ENCODE assay signal across 17 mouse cellular contexts in genomic region chr3:138803444-138804085, GRCm38 (mm10).
DNase-seq lines count a peak whose midpoint lies in the region; ATAC-seq and TF ChIP-seq lines count a peak whose summit lies in the region.
"Had no signal": no experiment of that assay in that cellular context is flagged by ENCODE, and none has a peak within 500 bp of the region (broad histone marks: within the 10 kb centered on the region; RNA-seq: fewer than 3 reads in every experiment).

No protein-coding gene starts in this region.

- H3K9ac ChIP-seq in forebrain, embryonic 15.5 days (replicated peaks) = peak overlapping the region; percentile 8; the same call in 1 of the 2 replicates
- H3K9ac ChIP-seq in midbrain, embryonic 11.5 days (ENCODE audit: low read length) = no peak overlapping the region
- H3K9ac ChIP-seq: embryonic facial prominence, embryonic 15.5 days; heart, embryonic 12.5 days; limb, embryonic 13.5 days; liver, embryonic 15.5 days; midbrain, embryonic 12.5 days had no signal

- H3K9me3 ChIP-seq in forebrain, embryonic 15.5 days = no peaks in the 10 kb centered on the region
- no peaks in the 10 kb centered on the region for H3K9me3 ChIP-seq in midbrain, embryonic 11.5 days (ENCODE audit: control insufficient read depth, low read length)
- H3K9me3 ChIP-seq: embryonic facial prominence, embryonic 15.5 days; heart, embryonic 12.5 days; limb, embryonic 13.5 days; liver, embryonic 15.5 days; midbrain, embryonic 12.5 days had no signal

- 43% methylated on average over 11 of the region's 11 CpGs for WGBS in forebrain, embryonic 15.5 days
- 83% methylated on average over 11 of the region's 11 CpGs for WGBS in midbrain, embryonic 11.5 days
- 47% methylated on average over 11 of the region's 11 CpGs for WGBS in olfactory bulb, adult 2 months

- no peaks in the 10 kb centered on the region for H3K36me3 ChIP-seq in forebrain, embryonic 15.5 days
- no peaks in the 10 kb centered on the region for H3K36me3 ChIP-seq in midbrain, embryonic 11.5 days (ENCODE audit: control insufficient read depth, insufficient read depth, low read length)
- H3K36me3 ChIP-seq: embryonic facial prominence, embryonic 15.5 days; heart, embryonic 12.5 days; limb, embryonic 13.5 days; liver, embryonic 15.5 days; midbrain, embryonic 12.5 days had no signal

- no peak for TF ChIP-seq POLR2A in olfactory bulb, adult 2 months (IDR thresholded peaks at IDR 0.05; ENCODE audit: insufficient read depth, low read depth, low read length)

- H3K27ac ChIP-seq in layer of hippocampus, adult 2 months = peak overlapping the region; percentile 88
- H3K27ac ChIP-seq in forebrain, embryonic 15.5 days (replicated peaks) = peak overlapping the region; percentile 86
- H3K27ac ChIP-seq in midbrain, embryonic 11.5 days (ENCODE audit: low read depth, low read length) = no peak overlapping the region
- peak overlapping the region; percentile 50; the same call in 1 of the 2 replicates for H3K27ac ChIP-seq in olfactory bulb, adult 2 months (ENCODE audit: insufficient read depth, low read depth, low read length)
- H3K27ac ChIP-seq: embryonic facial prominence, embryonic 15.5 days; limb, embryonic 13.5 days; liver, embryonic 15.5 days; midbrain, embryonic 12.5 days; stomach, postnatal 0 days had no signal

- DNase-seq in layer of hippocampus, adult 2 months (ENCODE audit: low spot score in 2 of 2) = no peak
- DNase-seq in layer of hippocampus, postnatal 10 days (ENCODE audit: low spot score in 2 of 2) = no peak
- DNase-seq in midbrain, embryonic 11.5 days (ENCODE audit: low spot score, missing footprints) = no peak
- no peak for DNase-seq in kidney, adult 9 months
- no peak for DNase-seq in yolk sac, embryonic 10.5 days (ENCODE audit: low spot score)
- DNase-seq: B cell, adult 2 months; gastrocnemius, postnatal 14 days; lung, postnatal 10 days; thymus, postnatal 36 days had no signal

- no peak for TF ChIP-seq CTCF in layer of hippocampus, adult 2 months (conservative IDR thresholded peaks at IDR 0.05)
- peak; percentile 28; the same call in 1 of the 2 replicates for TF ChIP-seq CTCF in olfactory bulb, adult 2 months (IDR thresholded peaks at IDR 0.05; ENCODE audit: insufficient read depth, low read depth, low read length)

- H3K4me3 ChIP-seq in layer of hippocampus, adult 2 months = peak overlapping the region; percentile 18; the same call in 1 of the 2 replicates
- no peak overlapping the region for H3K4me3 ChIP-seq in forebrain, embryonic 15.5 days
- no peak overlapping the region for H3K4me3 ChIP-seq in midbrain, embryonic 11.5 days (ENCODE audit: low read depth, low read length)
- no peak overlapping the region for H3K4me3 ChIP-seq in olfactory bulb, adult 2 months (ENCODE audit: insufficient read depth, low read depth, low read length)
- H3K4me3 ChIP-seq: embryonic facial prominence, embryonic 15.5 days; heart, embryonic 12.5 days; limb, embryonic 13.5 days; liver, embryonic 15.5 days; midbrain, embryonic 12.5 days had no signal

- peak; percentile 55 for ATAC-seq in forebrain, embryonic 15.5 days (replicated peaks)
- ATAC-seq in midbrain, embryonic 11.5 days (ENCODE audit: low FRiP score) = peak; percentile 10; the same call in 1 of the 2 replicates

- H3K4me2 ChIP-seq in forebrain, embryonic 15.5 days (replicated peaks) = no peak overlapping the region
- no peak overlapping the region for H3K4me2 ChIP-seq in midbrain, embryonic 11.5 days
- H3K4me2 ChIP-seq: embryonic facial prominence, embryonic 15.5 days; heart, embryonic 12.5 days; limb, embryonic 13.5 days; liver, embryonic 15.5 days; midbrain, embryonic 12.5 days had no signal

- peaks cover 59% of the 10 kb centered on the region for H3K4me1 ChIP-seq in forebrain, embryonic 15.5 days
- peaks cover 24% of the 10 kb centered on the region for H3K4me1 ChIP-seq in midbrain, embryonic 11.5 days (ENCODE audit: control insufficient read depth, insufficient read depth, low read length)
- H3K4me1 ChIP-seq in olfactory bulb, adult 2 months (ENCODE audit: control insufficient read depth, insufficient read depth, low read length) = peaks cover 43% of the 10 kb centered on the region
- H3K4me1 ChIP-seq: liver, embryonic 15.5 days had no signal

- H3K27me3 ChIP-seq in forebrain, embryonic 15.5 days = no peaks in the 10 kb centered on the region
- H3K27me3 ChIP-seq in midbrain, embryonic 11.5 days (ENCODE audit: control insufficient read depth, insufficient read depth, low read length) = no peaks in the 10 kb centered on the region
- H3K27me3 ChIP-seq: embryonic facial prominence, embryonic 15.5 days; heart, embryonic 12.5 days; limb, embryonic 13.5 days; liver, embryonic 15.5 days; midbrain, embryonic 12.5 days had no signal
